Mouse (Mus musculus) neural tube, embryonic 12.5 days (tissue): ENCODE data around the gene Grxcr1. TPM values are rescaled to one million over a fixed set of nuclear protein-coding genes. Genes with fewer than 3 reads are reported as not detected.
A peak's percentile ranks its signal among the peaks of the same experiment; 100 is the strongest.

Source experiments
- ATAC-seq: fragments of 200-750 bp; cut with Nextera tagmentation; 2 replicates; pipeline ENCODE4 v1.8.0; 2017; ENCODE audit warnings: low read depth, mild to moderate bottlenecking, moderate TSS enrichment, moderate library complexity; ENCODE audit not compliant: low FRiP score
- H3K27ac ChIP-seq: fragments of 300-500 bp; sonication (generic); 2 replicates; pipeline ENCODE4 v1.5.1; 2016
- H3K27me3 ChIP-seq: fragments of 300-500 bp; sonication (generic); replicated peaks from 2 replicates; pipeline ENCODE4 v1.6.1; 2016; ENCODE audit warnings: mild to moderate bottlenecking
- H3K36me3 ChIP-seq: fragments of 300-500 bp; sonication (generic); 2 replicates; pipeline ENCODE4 v1.6.1; 2016; ENCODE audit warnings: mild to moderate bottlenecking
- H3K4me1 ChIP-seq: fragments of 300-500 bp; sonication (generic); 2 replicates; pipeline ENCODE4 v1.6.1; 2016
- H3K4me2 ChIP-seq: fragments of 300-500 bp; sonication (generic); replicated peaks from 2 replicates; pipeline ENCODE4 v1.6.1; 2016; ENCODE audit warnings: mild to moderate bottlenecking
- H3K4me3 ChIP-seq: fragments of 300-500 bp; sonication (generic); 2 replicates; pipeline ENCODE4 v1.5.1; 2016
- H3K9ac ChIP-seq: fragments of 300-500 bp; sonication (generic); 2 replicates; pipeline ENCODE4 v1.6.1; 2016; ENCODE audit warnings: mild to moderate bottlenecking
- H3K9me3 ChIP-seq: fragments of 300-500 bp; sonication (generic); 2 replicates; pipeline ENCODE4 v1.6.1; 2016; ENCODE audit warnings: mild to moderate bottlenecking
- WGBS: fragments of 180-500 bp; shearing (Covaris S2); methylation state at CpG from one replicate; pipeline ENCODE4 v1.1.7; 2016; 5-methylcytosine and 5-hydroxymethylcytosine counted together
- polyA plus RNA-seq: library from polyadenylated mRNA; unstranded; fragments of >200 nt; fragmentation: Nextera tagmentation; extraction: Ambion mirVana; gene quantifications from 2 replicates; pipeline ENCODE4 v1.2.1, GENCODE M21; 2016

The Grxcr1 gene
- polyA plus RNA-seq, 1 experiment from 2014 or later = 0.24 TPM

DNA sequence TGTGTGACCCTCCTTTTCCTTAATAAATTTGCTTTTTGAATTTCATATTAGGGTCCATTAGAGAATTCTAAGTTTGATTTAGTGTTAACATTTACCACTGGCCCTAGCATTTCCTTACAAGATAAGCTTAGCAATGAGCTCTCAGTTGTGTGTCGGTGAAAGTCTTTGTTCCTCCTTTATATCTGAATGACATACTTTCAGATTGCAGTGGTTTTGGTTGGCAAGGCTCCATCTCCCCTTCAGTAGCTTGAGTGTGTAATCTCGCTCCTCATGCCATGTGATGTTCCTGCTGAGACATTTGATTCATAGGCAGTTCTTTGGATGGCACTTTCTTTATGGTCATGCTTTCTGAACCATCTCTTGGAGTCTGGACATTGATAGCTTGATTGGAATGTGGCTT is 7.4 kb downstream of the Grxcr1 start:
- no peaks in the 10 kb centered on the region for H3K4me1 ChIP-seq
- ATAC-seq = no peak
- H3K27ac ChIP-seq = no peak overlapping the region
- no peak overlapping the region for H3K4me3 ChIP-seq
- H3K27me3 ChIP-seq = no peaks in the 10 kb centered on the region
- no peaks in the 10 kb centered on the region for H3K36me3 ChIP-seq
- no peak overlapping the region for H3K9ac ChIP-seq
- H3K4me2 ChIP-seq = no peak overlapping the region
- H3K9me3 ChIP-seq = no peaks in the 10 kb centered on the region
- WGBS = 76% methylated on average over 2 of the region's 2 CpGs

- WGBS = 93% methylated on average over 5 of the region's 5 CpGs
- no peaks in the 10 kb centered on the region for H3K36me3 ChIP-seq
- no peak for ATAC-seq
- H3K9ac ChIP-seq = no peak overlapping the region
- H3K4me2 ChIP-seq = no peak overlapping the region
- no peaks in the 10 kb centered on the region for H3K4me1 ChIP-seq
- no peak overlapping the region for H3K27ac ChIP-seq
- no peak overlapping the region for H3K4me3 ChIP-seq
- no peaks in the 10 kb centered on the region for H3K27me3 ChIP-seq
- no peaks in the 10 kb centered on the region for H3K9me3 ChIP-seq
Measured at GRCm38 (mm10) chr5:68043339-68043738, 11.7 kb downstream of the Grxcr1 start.

DNA sequence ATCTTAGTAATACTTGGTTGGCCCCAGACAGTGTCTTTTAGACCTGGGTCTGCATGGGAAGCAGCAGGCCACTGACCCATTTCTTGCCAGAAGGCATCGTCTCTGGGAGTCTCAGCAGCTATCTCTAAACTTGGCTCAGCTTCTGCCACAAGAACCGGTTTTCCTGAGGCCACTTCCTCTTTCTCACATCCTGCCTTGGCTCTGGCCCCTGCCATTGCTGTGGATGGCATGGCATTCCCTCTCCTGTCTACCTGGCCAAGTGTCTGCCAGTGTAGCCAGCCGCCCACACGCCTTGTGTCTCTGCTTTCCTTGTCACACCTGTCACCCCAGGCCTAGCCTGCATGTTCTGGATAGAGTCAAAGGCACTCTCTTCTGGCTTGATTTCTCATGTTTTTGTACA is 17.1 kb downstream of the Grxcr1 start:
- no peak overlapping the region for H3K9ac ChIP-seq
- no peaks in the 10 kb centered on the region for H3K36me3 ChIP-seq
- no peaks in the 10 kb centered on the region for H3K27me3 ChIP-seq
- H3K27ac ChIP-seq = no peak overlapping the region
- no peak for ATAC-seq
- H3K4me2 ChIP-seq = no peak overlapping the region
- H3K9me3 ChIP-seq = no peaks in the 10 kb centered on the region
- 69% methylated on average over 4 of the region's 4 CpGs for WGBS
- no peak overlapping the region for H3K4me3 ChIP-seq
- no peaks in the 10 kb centered on the region; the same call in 1 of the 2 replicates for H3K4me1 ChIP-seq

GRCm38 (mm10) chr5:68049536-68049935 is 17.9 kb downstream of the Grxcr1 start:
- Histone ChIP-seq H3K4me3 (no peak overlapping the region), H3K9ac (no peak overlapping the region), H3K27ac (no peak overlapping the region), H3K4me1 (no peaks in the 10 kb centered on the region; the same call in 1 of the 2 replicates), H3K9me3 (no peaks in the 10 kb centered on the region), H3K4me2 (no peak overlapping the region), H3K36me3 (no peaks in the 10 kb centered on the region), H3K27me3 (no peaks in the 10 kb centered on the region)
- WGBS = 53% methylated on average over 4 of the region's 4 CpGs
- no peak for ATAC-seq

- no peak overlapping the region for H3K9ac ChIP-seq
- no peak overlapping the region for H3K4me2 ChIP-seq
- no peak overlapping the region for H3K4me3 ChIP-seq
- no peaks in the 10 kb centered on the region; the same call in 1 of the 2 replicates for H3K4me1 ChIP-seq
- no peaks in the 10 kb centered on the region for H3K36me3 ChIP-seq
- no peak overlapping the region for H3K27ac ChIP-seq
- 19% methylated on average over 5 of the region's 5 CpGs for WGBS
- H3K27me3 ChIP-seq = no peaks in the 10 kb centered on the region
- 0 out of 2 replicates have a peak, but pooled peaks have one; percentile 26 for ATAC-seq
- H3K9me3 ChIP-seq = no peaks in the 10 kb centered on the region
Measured at GRCm38 (mm10) chr5:68051101-68051500, 19.5 kb downstream of the Grxcr1 start.

- Histone ChIP-seq H3K9me3 (no peaks in the 10 kb centered on the region), H3K4me2 (no peak overlapping the region), H3K4me1 (no peaks in the 10 kb centered on the region), H3K4me3 (no peak overlapping the region), H3K27ac (no peak overlapping the region), H3K9ac (no peak overlapping the region), H3K36me3 (no peaks in the 10 kb centered on the region), H3K27me3 (no peaks in the 10 kb centered on the region)
- WGBS = 95% methylated on average over 3 of the region's 3 CpGs
- ATAC-seq = no peak
Measured at GRCm38 (mm10) chr5:68057574-68057973, 25.9 kb downstream of the Grxcr1 start.

DNA sequence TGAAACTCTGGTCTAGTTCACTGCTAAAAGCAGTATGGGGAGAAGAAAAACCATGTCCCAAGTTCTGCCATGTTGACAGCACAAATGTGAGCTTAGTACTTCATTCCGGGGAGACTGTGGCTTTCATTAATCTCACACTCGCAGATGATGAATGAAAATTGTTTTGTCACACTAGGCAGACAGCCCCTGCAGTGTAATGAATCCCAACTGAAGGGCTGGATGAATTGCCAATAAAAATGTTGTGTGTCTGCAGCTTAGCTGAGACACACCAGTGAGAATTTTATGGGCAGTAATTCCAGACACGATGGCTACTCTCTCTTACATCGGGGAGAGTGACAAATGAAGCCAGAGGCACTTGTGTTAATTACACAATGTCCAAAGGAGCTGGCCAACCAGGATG is 37.1 kb downstream of the Grxcr1 start:
- Histone ChIP-seq H3K4me2 (no peak overlapping the region), H3K4me3 (no peak overlapping the region), H3K9ac (no peak overlapping the region), H3K27me3 (no peaks in the 10 kb centered on the region), H3K27ac (no peak overlapping the region), H3K9me3 (no peaks in the 10 kb centered on the region), H3K4me1 (no peaks in the 10 kb centered on the region), H3K36me3 (no peaks in the 10 kb centered on the region)
- no peak for ATAC-seq
- WGBS = 28% methylated on average over 4 of the region's 4 CpGs

- H3K9ac ChIP-seq = no peak overlapping the region
- ATAC-seq = no peak
- no peaks in the 10 kb centered on the region for H3K9me3 ChIP-seq
- no peaks in the 10 kb centered on the region for H3K27me3 ChIP-seq
- H3K4me2 ChIP-seq = no peak overlapping the region
- no peaks in the 10 kb centered on the region for H3K4me1 ChIP-seq
- H3K27ac ChIP-seq = no peak overlapping the region
- H3K4me3 ChIP-seq = no peak overlapping the region
- H3K36me3 ChIP-seq = no peaks in the 10 kb centered on the region
- 83% methylated on average over 3 of the region's 3 CpGs for WGBS
Measured at GRCm38 (mm10) chr5:68070308-68070707, 38.7 kb downstream of the Grxcr1 start.

DNA sequence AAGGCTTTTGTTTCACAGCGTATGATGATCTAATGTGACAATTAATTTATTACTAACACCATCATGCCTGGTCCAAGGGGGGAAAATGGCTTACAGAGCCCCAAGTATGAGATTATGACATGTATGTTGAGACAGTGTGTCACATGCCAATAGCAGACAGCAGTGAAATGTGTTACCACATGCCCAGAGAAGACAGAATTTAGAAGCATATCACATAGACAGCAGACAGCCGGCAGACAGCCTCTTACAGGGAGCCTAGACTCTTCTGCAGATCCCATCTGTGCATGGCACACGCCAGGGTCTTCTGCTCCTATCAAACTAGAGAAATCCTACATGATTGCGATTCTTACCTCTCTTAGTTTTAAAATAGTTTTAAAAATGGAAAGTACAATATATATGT is 40.2 kb downstream of the Grxcr1 start:
- no peaks in the 10 kb centered on the region for H3K9me3 ChIP-seq
- H3K4me2 ChIP-seq = no peak overlapping the region
- no peaks in the 10 kb centered on the region for H3K4me1 ChIP-seq
- ATAC-seq = no peak
- no peaks in the 10 kb centered on the region for H3K27me3 ChIP-seq
- no peak overlapping the region for H3K4me3 ChIP-seq
- no peak overlapping the region for H3K9ac ChIP-seq
- WGBS = 92% methylated on average over 4 of the region's 4 CpGs
- no peaks in the 10 kb centered on the region for H3K36me3 ChIP-seq
- no peak overlapping the region for H3K27ac ChIP-seq

DNA sequence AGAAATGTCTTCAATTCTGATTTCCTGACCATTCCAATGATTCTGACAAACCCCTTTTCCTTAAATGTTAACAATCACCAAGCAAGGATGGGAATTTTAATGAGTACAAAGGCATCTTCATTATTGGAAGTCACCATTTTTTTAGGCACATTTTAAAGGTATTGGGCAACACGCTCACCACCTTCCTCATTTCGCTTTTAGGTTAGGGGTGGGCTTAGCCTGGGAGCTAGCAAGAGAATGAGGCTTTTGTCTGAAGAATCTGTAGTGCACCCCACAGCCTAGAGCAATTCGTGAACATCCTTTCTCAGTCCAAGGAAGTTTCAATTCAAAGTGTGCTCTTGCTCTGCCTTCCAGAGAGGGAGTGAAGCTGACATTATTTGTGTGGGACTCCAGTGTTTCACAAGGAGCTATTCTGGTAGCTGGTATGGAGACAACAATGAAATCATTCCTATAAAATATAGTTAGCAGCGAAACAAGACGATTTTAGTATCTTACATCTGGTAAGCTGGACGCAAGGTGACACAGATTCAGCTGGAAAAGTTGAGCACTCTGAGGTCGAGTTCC is 55.0 kb downstream of the Grxcr1 start:
- Histone ChIP-seq H3K36me3 (no peaks in the 10 kb centered on the region), H3K4me3 (no peak overlapping the region), H3K4me2 (no peak overlapping the region), H3K9ac (no peak overlapping the region), H3K27me3 (no peaks in the 10 kb centered on the region), H3K9me3 (no peaks in the 10 kb centered on the region), H3K4me1 (no peaks in the 10 kb centered on the region), H3K27ac (no peak overlapping the region)
- no peak for ATAC-seq
- WGBS = 76% methylated on average over 7 of the region's 7 CpGs

DNA sequence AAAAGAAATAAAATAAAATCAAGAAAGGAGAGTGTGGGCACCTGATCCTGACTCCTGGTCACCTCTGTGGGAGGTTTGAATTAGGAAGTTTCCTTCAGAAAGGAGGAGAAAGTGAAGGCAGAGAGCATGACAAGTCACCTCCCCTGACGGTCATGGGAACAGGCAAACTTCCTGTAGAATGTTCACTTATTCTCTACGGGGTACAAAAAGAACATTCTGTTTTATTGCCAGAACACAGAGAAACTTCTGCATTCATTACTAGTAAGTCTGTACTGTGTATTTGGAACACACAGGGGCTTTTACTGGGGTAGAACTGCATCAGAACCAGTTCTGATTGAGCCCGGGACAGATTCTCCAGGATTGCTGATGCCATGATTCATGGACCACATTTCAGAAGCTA is 55.5 kb downstream of the Grxcr1 start:
- WGBS = 76% methylated on average over 3 of the region's 3 CpGs
- Histone ChIP-seq H3K4me2 (no peak overlapping the region), H3K27me3 (no peaks in the 10 kb centered on the region), H3K9me3 (no peaks in the 10 kb centered on the region), H3K4me1 (no peaks in the 10 kb centered on the region), H3K4me3 (no peak overlapping the region), H3K9ac (no peak overlapping the region), H3K36me3 (no peaks in the 10 kb centered on the region), H3K27ac (no peak overlapping the region)
- no peak for ATAC-seq

GRCm38 (mm10) chr5:68093085-68093484 is 61.5 kb downstream of the Grxcr1 start:
- Histone ChIP-seq H3K27me3 (no peaks in the 10 kb centered on the region), H3K4me1 (no peaks in the 10 kb centered on the region), H3K9ac (no peak overlapping the region), H3K4me3 (no peak overlapping the region), H3K9me3 (no peaks in the 10 kb centered on the region), H3K4me2 (no peak overlapping the region), H3K36me3 (no peaks in the 10 kb centered on the region), H3K27ac (no peak overlapping the region)
- ATAC-seq = no peak
- WGBS = 53% methylated on average over 2 of the region's 2 CpGs
